Mouse (Mus musculus) monocyte, adult 59 days (primary cell): ENCODE data around the gene Olfr727. TPM values are rescaled to one million over a fixed set of nuclear protein-coding genes. Genes with fewer than 3 reads are reported as not detected.

ENCODE experiments used
- total RNA-seq, 2 experiments: library from RNA; stranded (reverse); gene quantifications; one replicate each; pipeline ENCODE4 v1.2.4; 2023

The Olfr727 gene
- total RNA-seq = not detected

DNA sequence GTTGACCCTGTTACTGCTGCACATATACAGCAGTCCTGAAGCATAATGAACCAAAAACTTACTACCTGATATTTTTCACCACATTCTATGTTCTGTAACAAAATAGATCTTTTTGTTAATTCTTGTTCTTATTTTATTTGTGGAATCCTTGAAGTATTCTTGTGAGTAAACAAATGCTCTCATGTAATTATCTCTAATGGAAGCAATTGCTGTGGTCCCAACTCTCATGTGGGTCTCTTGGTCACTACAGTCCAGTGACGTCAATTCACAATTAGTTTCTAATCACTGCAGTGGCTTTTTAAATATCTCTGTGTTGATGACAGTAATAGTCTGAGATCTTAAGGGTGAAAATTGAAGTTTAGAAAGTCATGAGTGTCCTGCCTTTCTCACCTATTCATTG is at the start of gene Olfr727:
Gene Olfr727 (plus strand): TSS at position 301 of the 400 bp plus-strand sequence.

DNA sequence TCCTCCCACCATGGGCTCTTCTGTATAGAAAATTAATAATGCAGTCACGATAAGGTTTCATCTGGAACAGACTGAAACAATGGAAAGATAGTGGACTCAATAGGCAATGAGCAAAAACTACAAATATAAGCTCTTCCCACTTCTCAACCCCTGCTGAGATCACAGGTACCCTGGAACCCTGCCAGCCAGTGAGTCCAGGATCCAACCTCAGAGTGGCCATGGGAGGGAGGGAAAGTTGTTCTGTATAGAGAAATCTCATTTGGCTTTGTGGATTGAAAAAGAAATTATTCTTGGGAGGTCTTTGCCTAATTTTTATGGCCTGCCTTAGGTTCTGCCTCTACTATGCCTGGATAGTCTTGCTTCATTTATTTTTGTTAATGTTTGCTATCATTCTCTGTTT is 32.1 kb upstream of the Olfr727 start, which contains the start of gene Olfr726:
Gene Olfr726 (minus strand): TSS at position 101 of the 400 bp plus-strand sequence.

GRCm38 (mm10) chr14:50142580-50142979 is 19.6 kb downstream of the Olfr727 start, which contains the start of gene Olfr728:
Gene Olfr728, minus strand, starts transcription at chr14:50142680.

GRCm38 (mm10) chr14:50152810-50153209 is 29.8 kb downstream of the Olfr727 start, which contains the start of gene Olfr729:
Gene Olfr729, minus strand, starts transcription at chr14:50152910.

Other genes with a start within 250 kb of the Olfr727 start
- not detected for gene Olfr722, start 221.2 kb upstream of the Olfr727 start, total RNA-seq
- not detected for gene Olfr723, start 191.4 kb upstream of the Olfr727 start, total RNA-seq
- not detected for gene Olfr724, start 159.9 kb upstream of the Olfr727 start, total RNA-seq
- not detected for gene Olfr725, start 82.8 kb upstream of the Olfr727 start, total RNA-seq
- gene Olfr726, start 32.2 kb upstream of the Olfr727 start, total RNA-seq = not detected
- not detected for gene Olfr728, start 19.5 kb downstream of the Olfr727 start, total RNA-seq
- gene Olfr729, start 29.7 kb downstream of the Olfr727 start, total RNA-seq = not detected
- not detected for gene Olfr730, start 65.0 kb downstream of the Olfr727 start, total RNA-seq
- gene Olfr731, start 118.7 kb downstream of the Olfr727 start, total RNA-seq = not detected
- gene Olfr732, start 161.0 kb downstream of the Olfr727 start, total RNA-seq = not detected
- gene Olfr733, start 178.3 kb downstream of the Olfr727 start, total RNA-seq = not detected
- gene Olfr734, start 203.6 kb downstream of the Olfr727 start, total RNA-seq = not detected
- gene Olfr735, start 225.7 kb downstream of the Olfr727 start, total RNA-seq = not detected
- 1 to 10 TPM; 5.0 to 5.4 TPM for gene Tlr11, start 234.7 kb downstream of the Olfr727 start, total RNA-seq